Mouse (Mus musculus) left cerebral cortex, postnatal 14 days (tissue): ENCODE results near the gene Pecr. TPM values are rescaled to one million over a fixed set of nuclear protein-coding genes. Genes with fewer than 3 reads are reported as not detected.

Source experiments
- DNase-seq, 2 experiments: peaks; one replicate each; pipeline ENCODE4 v3.0.0; 2021 to 2022; ENCODE audit warnings: low spot score in 2 of 2, mixed read lengths in 1 of 2
- intact Hi-C: fragments of 180-260 bp; cut with DNase I; formaldehyde crosslinking; loops from one replicate; pipeline ENCODE4 v1.15.1; 2025
- total RNA-seq, 2 experiments: library from RNA; stranded (reverse); gene quantifications; 2 replicates each; pipeline ENCODE4 v1.2.3; 2021

Pecr gene
- total RNA-seq, 2 experiments from 2014 or later, result 4.8 TPM

DNA sequence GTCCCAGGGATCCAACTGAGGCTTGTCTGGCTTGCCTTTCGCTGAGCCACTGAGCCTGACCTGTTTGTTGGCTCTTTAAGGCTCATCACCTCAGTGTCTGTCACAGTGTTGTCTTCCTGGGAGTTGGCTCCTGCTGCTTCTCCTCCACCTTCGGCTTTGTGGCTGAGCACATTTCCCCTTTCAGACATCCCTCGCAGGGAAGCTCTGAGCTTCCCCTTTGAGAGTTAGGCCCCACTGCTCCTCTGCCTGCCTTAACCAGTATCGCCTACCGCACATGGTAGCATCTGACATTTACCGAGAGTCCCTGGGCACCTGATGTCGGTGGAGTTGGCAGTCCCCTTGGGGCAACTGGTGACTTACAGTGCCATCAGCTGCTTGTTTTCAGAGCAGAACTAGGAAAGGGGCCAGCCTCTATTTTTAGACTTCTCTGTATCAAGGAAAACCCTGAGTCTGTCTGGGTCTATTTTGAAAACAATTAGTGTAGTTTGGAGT lies 69.6 kb downstream of the Pecr start:
- DNase-seq, result peak in 1 of 2 experiments; percentile 49
- intact Hi-C loops, result no loop called here

GRCm38 (mm10) chr1:72213954-72214353 lies 70.2 kb downstream of the Pecr start:
- no peak for DNase-seq
- intact Hi-C loops, result no loop called here

GRCm38 (mm10) chr1:72211701-72212699 lies 72.1 kb downstream of the Pecr start, which contains the start of gene Mreg:
TSS of gene Mreg (minus strand) at chr1:72212307.
- peak in 1 of 2 experiments; percentile 52 for DNase-seq
- intact Hi-C loops, result no loop called here

DNA sequence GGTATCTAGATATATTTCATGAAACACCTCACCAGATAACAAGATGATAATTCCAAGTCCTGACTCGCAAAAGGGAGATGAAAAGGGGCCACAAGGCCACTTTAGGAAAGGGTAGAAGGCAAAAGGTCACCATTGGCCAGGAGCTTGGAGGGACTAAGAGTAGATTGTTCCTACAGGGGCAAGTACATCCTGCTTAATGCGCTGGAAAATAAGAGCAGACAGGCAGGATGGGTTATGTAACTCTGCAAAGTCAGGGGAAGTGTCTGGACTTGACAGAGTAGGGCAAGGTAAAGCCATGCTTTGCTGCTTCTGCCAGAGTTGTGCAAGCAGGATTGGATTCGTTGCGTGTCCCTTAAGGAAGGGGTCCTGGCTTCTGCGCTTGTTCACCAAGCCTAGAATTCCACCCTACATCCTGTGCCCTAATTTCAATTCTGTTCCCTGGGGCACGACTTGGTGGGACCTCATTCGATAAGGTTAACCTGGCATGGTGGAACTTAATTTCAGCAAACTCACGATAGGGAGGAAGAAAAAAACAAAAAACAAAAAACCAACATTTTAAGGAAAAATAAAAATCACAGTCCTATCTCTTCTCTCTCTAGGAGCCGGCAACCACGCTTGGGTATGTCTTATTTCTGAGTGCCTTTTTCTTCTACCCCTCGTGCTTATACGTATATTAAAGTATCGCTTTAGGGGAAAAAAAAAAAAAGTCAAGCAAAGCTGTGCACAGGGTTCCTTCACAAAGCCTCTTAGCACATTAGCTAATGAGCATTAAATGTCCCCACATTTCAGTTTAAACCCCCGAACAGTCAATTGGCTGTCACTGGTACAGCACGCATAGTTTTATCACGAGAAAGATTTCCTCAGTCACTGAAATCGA lies 73.1 kb downstream of the Pecr start:
- DNase-seq, result no peak
- intact Hi-C loops, result no loop called here

Other genes starting within 250 kb of the Pecr start
- 1 to 10 TPM; 2.3 to 2.6 TPM for gene Mreg, start 72.0 kb downstream of the Pecr start, total RNA-seq
- 10 to 100 TPM; 32.4 to 32.6 TPM for gene Tmem169, start 55 bp upstream of the Pecr start, total RNA-seq
- gene Xrcc5, start 23.1 kb upstream of the Pecr start, total RNA-seq, result 10 to 100 TPM; 11.2 to 12.5 TPM